Mouse (Mus musculus) cortical plate, adult 2 months (tissue): Measurements from ENCODE around the gene Ltc4s.

ENCODE experiments used
- CTCF ChIP-seq: fragments of 200-500 bp; IDR thresholded peaks from 2 replicates; pipeline ENCODE4 v1.5.1; 2011; ENCODE audit warnings: mild to moderate bottlenecking, control low read depth, low read length; ENCODE audit not compliant: insufficient read depth; ENCODE audit errors: extremely low read depth
- POLR2A ChIP-seq: fragments of 200-500 bp; IDR thresholded peaks from 2 replicates; pipeline ENCODE4 v1.6.1; 2011; ENCODE audit warnings: mild to moderate bottlenecking, low read length, control low read depth; ENCODE audit not compliant: insufficient read depth; ENCODE audit errors: extremely low read depth

DNA sequence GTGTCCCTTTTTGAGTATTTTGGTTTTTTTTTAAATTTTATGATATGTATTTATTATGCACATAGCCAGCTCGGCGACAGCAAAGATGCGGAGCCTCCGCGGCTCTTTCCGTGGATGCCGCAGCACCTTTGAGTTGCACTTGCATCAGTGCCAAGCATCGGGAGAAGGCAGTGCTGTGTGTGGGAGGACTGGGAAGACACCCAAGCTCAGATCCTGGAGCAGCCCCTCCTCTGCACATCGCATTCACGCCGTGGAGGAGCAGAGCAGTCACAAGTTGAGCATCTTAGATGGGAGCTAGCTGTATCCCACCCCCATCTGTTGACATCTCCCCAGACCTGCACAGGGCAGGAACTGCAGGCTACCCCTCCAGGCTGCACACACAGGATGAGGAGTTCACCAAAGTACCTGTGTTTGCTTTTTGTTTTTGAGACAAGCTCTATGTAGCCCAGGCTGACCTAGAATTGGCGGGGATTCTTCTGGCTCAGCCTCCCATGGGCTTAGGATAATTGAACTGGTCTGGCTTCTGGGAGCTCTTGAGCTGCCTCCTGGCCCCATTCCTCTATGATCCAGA is 15.7 kb upstream of the Ltc4s start:
- 0 out of 2 replicates have a peak, but pooled peaks have one; percentile 44 for TF ChIP-seq POLR2A
- TF ChIP-seq CTCF, result no peak
